Mouse (Mus musculus): ENCODE results near the gene Gm10065.

GRCm38 (mm10) chr13:21467336-21467735 lies 11.9 kb downstream of the Gm10065 start:
- no peak for TF ChIP-seq CTCF (IDR thresholded peaks at IDR 0.05; ENCODE audit: extremely low read depth, insufficient read depth, insufficient read length, insufficient replicate concordance)
- no peak for TF ChIP-seq POLR2A (IDR thresholded peaks at IDR 0.05; ENCODE audit: low read depth, low read length)

All from spleen, adult 2 months (tissue).